Mouse (Mus musculus) embryonic fibroblast, embryonic 13.5 days (primary cell): ENCODE results near the gene Plekhg2.

Experiments used
- CTCF ChIP-seq: IDR thresholded peaks from 2 replicates; pipeline ENCODE4 v1.5.1; 2011; ENCODE audit warnings: mild to moderate bottlenecking, control low read depth, low read length, moderate library complexity, borderline replicate concordance; ENCODE audit not compliant: insufficient read depth
- POLR2A ChIP-seq: IDR thresholded peaks from 2 replicates; pipeline ENCODE4 v1.6.1; 2011; ENCODE audit warnings: low read depth, mild to moderate bottlenecking, control low read depth, low read length, moderate library complexity

GRCm38 (mm10) chr7:28367663-28368275 lies 4.6 kb downstream of the Plekhg2 start:
- TF ChIP-seq CTCF = no peak
- TF ChIP-seq POLR2A = no peak
